Comparison of ENCODE assay signal across 16 mouse cellular contexts in genomic region chr7:98843649-98844048, GRCm38 (mm10). TPM values are rescaled to one million over a fixed set of nuclear protein-coding genes. Genes with fewer than 3 reads are reported as not detected.
DNase-seq lines count a peak whose midpoint lies in the region; ATAC-seq lines count a peak whose summit lies in the region.
"Had no signal": no experiment of that assay in that cellular context is flagged by ENCODE, and none has a peak within 500 bp of the region (broad histone marks: within the 10 kb centered on the region; RNA-seq: fewer than 3 reads in every experiment).

No protein-coding gene starts in this region.

- H3K36me3 ChIP-seq in hindbrain, embryonic 10.5 days = no peaks in the 10 kb centered on the region
- H3K36me3 ChIP-seq in hindbrain, embryonic 16.5 days (ENCODE audit: control insufficient read depth, insufficient read depth, low read length) = no peaks in the 10 kb centered on the region
- H3K36me3 ChIP-seq in neural tube, embryonic 12.5 days = no peaks in the 10 kb centered on the region
- H3K36me3 ChIP-seq in limb, embryonic 10.5 days = peaks cover 18% of the 10 kb centered on the region
- H3K36me3 ChIP-seq: stomach, embryonic 15.5 days had no signal

- no peak overlapping the region for H3K4me2 ChIP-seq in hindbrain, embryonic 16.5 days (ENCODE audit: low read length)
- H3K4me2 ChIP-seq in neural tube, embryonic 12.5 days (replicated peaks) = no peak overlapping the region
- H3K4me2 ChIP-seq: lung, embryonic 15.5 days; stomach, embryonic 15.5 days had no signal

- peaks cover 80% of the 10 kb centered on the region for H3K27me3 ChIP-seq in hindbrain, embryonic 10.5 days (ENCODE audit: insufficient read depth, poor library complexity, severe bottlenecking)
- H3K27me3 ChIP-seq in hindbrain, embryonic 16.5 days (replicated peaks; ENCODE audit: control insufficient read depth, insufficient read depth, low read length) = peaks cover 35% of the 10 kb centered on the region
- H3K27me3 ChIP-seq in neural tube, embryonic 12.5 days (replicated peaks) = peaks cover 41% of the 10 kb centered on the region
- H3K27me3 ChIP-seq in limb, embryonic 10.5 days (ENCODE audit: low read depth, poor library complexity, severe bottlenecking) = peaks cover 95% of the 10 kb centered on the region

- peaks cover 45% of the 10 kb centered on the region for H3K4me1 ChIP-seq in hindbrain, embryonic 10.5 days (replicated peaks)
- H3K4me1 ChIP-seq in hindbrain, embryonic 16.5 days (ENCODE audit: control insufficient read depth, insufficient read depth, low read depth, low read length) = peaks cover 7% of the 10 kb centered on the region
- H3K4me1 ChIP-seq in neural tube, embryonic 12.5 days = peaks cover 24% of the 10 kb centered on the region
- H3K4me1 ChIP-seq in limb, embryonic 10.5 days = peaks cover 82% of the 10 kb centered on the region

- DNase-seq in hindbrain, embryonic 10.5 days (ENCODE audit: low spot score) = peak; percentile 33
- DNase-seq in neural tube, embryonic 10.5 days (ENCODE audit: extremely low spot score, low spot score) = no peak
- peak; percentile 57 for DNase-seq in limb, embryonic 10.5 days (ENCODE audit: low spot score)
- DNase-seq in liver = no peak
- DNase-seq: cerebellum, adult 2 months; heart, adult 18-20 months; kidney, postnatal 36 days; layer of hippocampus, postnatal 36 days; thymus, postnatal 25 days had no signal

- no peak overlapping the region for H3K9ac ChIP-seq in hindbrain, embryonic 16.5 days (ENCODE audit: low read depth, low read length)
- no peak overlapping the region for H3K9ac ChIP-seq in neural tube, embryonic 12.5 days
- H3K9ac ChIP-seq: lung, embryonic 15.5 days; stomach, embryonic 15.5 days had no signal

- 23% methylated on average over 7 of the region's 7 CpGs for WGBS in hindbrain, embryonic 10.5 days
- WGBS in hindbrain, embryonic 16.5 days = 21% methylated on average over 6 of the region's 7 CpGs
- 8% methylated on average over 7 of the region's 7 CpGs for WGBS in neural tube, embryonic 12.5 days
- WGBS in limb, embryonic 10.5 days = 7% methylated on average over 7 of the region's 7 CpGs

- H3K27ac ChIP-seq in hindbrain, embryonic 10.5 days = peak overlapping the region; percentile 12; the same call in 1 of the 2 replicates
- H3K27ac ChIP-seq in hindbrain, embryonic 16.5 days (ENCODE audit: low read depth, low read length) = no peak overlapping the region
- H3K27ac ChIP-seq in neural tube, embryonic 12.5 days = no peak overlapping the region
- peak overlapping the region; percentile 37; the same call in 1 of the 2 replicates for H3K27ac ChIP-seq in limb, embryonic 10.5 days
- H3K27ac ChIP-seq: lung, embryonic 15.5 days; stomach, embryonic 15.5 days had no signal

- ATAC-seq in hindbrain, embryonic 16.5 days = no peak
- peak; percentile 30; the same call in 1 of the 2 replicates for ATAC-seq in neural tube, embryonic 12.5 days (ENCODE audit: low FRiP score, low read depth)
- no peak for ATAC-seq in cerebellum, adult (ENCODE audit: insufficient number of reproducible peaks, low FRiP score, low TSS enrichment)
- ATAC-seq: activated CD4-positive, CD25-positive, alpha-beta regulatory T cell, adult 4 months; CD4-positive, CD25-positive, alpha-beta regulatory T cell, adult 4 months had no signal

- H3K4me3 ChIP-seq in hindbrain, embryonic 10.5 days = no peak overlapping the region
- no peak overlapping the region for H3K4me3 ChIP-seq in hindbrain, embryonic 16.5 days (ENCODE audit: low read length)
- no peak overlapping the region for H3K4me3 ChIP-seq in neural tube, embryonic 12.5 days
- peak overlapping the region; percentile 20 for H3K4me3 ChIP-seq in limb, embryonic 10.5 days
- H3K4me3 ChIP-seq: lung, embryonic 15.5 days; stomach, embryonic 15.5 days had no signal

- H3K9me3 ChIP-seq in hindbrain, embryonic 10.5 days = no peaks in the 10 kb centered on the region
- H3K9me3 ChIP-seq in hindbrain, embryonic 16.5 days (ENCODE audit: control insufficient read depth, low read length) = no peaks in the 10 kb centered on the region
- no peaks in the 10 kb centered on the region for H3K9me3 ChIP-seq in neural tube, embryonic 12.5 days
- H3K9me3 ChIP-seq in limb, embryonic 10.5 days (replicated peaks) = no peaks in the 10 kb centered on the region
- H3K9me3 ChIP-seq: lung, embryonic 15.5 days; stomach, embryonic 15.5 days had no signal

RNA-seq across cellular contexts. Expression of gene Wnt11, which starts 8.7 kb away (rescaled TPM):
- polyA plus RNA-seq in hindbrain, embryonic 10.5 days (2016; fragmentation: Nextera tagmentation; extraction: Ambion mirVana) = 0.66 and 1.9 TPM in 2 replicates
- polyA plus RNA-seq in hindbrain, embryonic 16.5 days (2015; fragmentation: Nextera tagmentation; extraction: Ambion mirVana) = 1.4 and 2.7 TPM in 2 replicates
- polyA plus RNA-seq in neural tube, embryonic 12.5 days (2016; fragmentation: Nextera tagmentation; extraction: Ambion mirVana) = 7.2 and 9.4 TPM in 2 replicates
- polyA plus RNA-seq in limb, embryonic 10.5 days (2016; fragmentation: Nextera tagmentation; extraction: Ambion mirVana) = 10.3 and 19.3 TPM in 2 replicates
- polyA plus RNA-seq: activated CD4-positive, CD25-positive, alpha-beta regulatory T cell, adult 4 months; CD4-positive, CD25-positive, alpha-beta regulatory T cell, adult 4 months had no signal

Comparison
In these comparisons a context has a peak if more than half of its experiments do, and no peak if none do; other contexts are left out.
1. H3K27ac ChIP-seq: peak in hindbrain, embryonic 10.5 days (single experiment) and limb, embryonic 10.5 days (single experiment); none in hindbrain, embryonic 16.5 days (single experiment) and neural tube, embryonic 12.5 days (single experiment).
2. DNase-seq: peak in hindbrain, embryonic 10.5 days (single experiment) and limb, embryonic 10.5 days (single experiment); none in neural tube, embryonic 10.5 days (single experiment) and liver (single experiment).